Mouse (Mus musculus) layer of hippocampus, postnatal 25 days (tissue): ENCODE data around the gene Crygc. TPM values are rescaled to one million over a fixed set of nuclear protein-coding genes. Genes with fewer than 3 reads are reported as not detected.
"Not testable (repeated sequence)": the region's sequence is repeated elsewhere in the genome, so short reads cannot be mapped to it uniquely, and the experiment has no call there.

ENCODE experiments used
- DNase-seq, 2 experiments: peaks; one replicate each; pipeline ENCODE4 v3.0.0; 2022; ENCODE audit warnings: mixed read lengths in 2 of 2, low spot score in 1 of 2; ENCODE audit errors: extremely low spot score in 1 of 2
- total RNA-seq, 2 experiments: library from RNA; stranded (reverse); gene quantifications; 2 replicates each; pipeline ENCODE4 v1.2.3; 2021

The Crygc gene
- total RNA-seq, 2 experiments from 2014 or later = not detected

GRCm38 (mm10) chr1:65064201-65064600 lies 9.3 kb downstream of the Crygc start:
- DNase-seq = no peak

GRCm38 (mm10) chr1:65063352-65063751 lies 10.1 kb downstream of the Crygc start, which contains the start of gene Crygd:
Crygd (minus strand) TSS chr1:65063452.
- no peak for DNase-seq

- no peak for DNase-seq
Observed at GRCm38 (mm10) chr1:65052140-65052539, 21.3 kb downstream of the Crygc start.

DNA sequence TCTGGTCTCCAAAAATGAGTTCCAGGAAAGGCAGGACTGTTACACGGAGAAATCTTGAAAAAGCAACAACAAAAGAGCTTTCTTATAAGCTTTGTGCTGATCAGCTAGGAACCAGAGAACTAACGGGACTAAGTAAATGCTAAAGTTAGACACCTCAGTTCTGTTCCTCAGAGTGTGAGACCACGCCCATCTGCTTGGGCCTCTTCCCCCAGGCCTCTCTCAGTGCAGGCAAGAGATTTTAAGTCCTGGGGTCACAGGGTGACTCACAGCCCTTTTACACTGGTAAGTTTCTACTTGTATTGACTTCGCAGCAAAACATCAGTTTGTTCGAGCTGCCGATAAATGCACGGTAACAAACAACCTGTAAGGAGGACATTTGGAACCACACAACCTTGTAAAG lies 21.8 kb downstream of the Crygc start:
- no peak for DNase-seq

- DNase-seq = not testable (repeated sequence)
Observed at GRCm38 (mm10) chr1:65050952-65051351, 22.5 kb downstream of the Crygc start, which contains the start of gene Cryge. Cryge (minus strand) TSS chr1:65051149.

GRCm38 (mm10) chr1:65048781-65049180 lies 24.7 kb downstream of the Crygc start:
- DNase-seq = peak in 1 of 2 experiments; percentile 25

DNA sequence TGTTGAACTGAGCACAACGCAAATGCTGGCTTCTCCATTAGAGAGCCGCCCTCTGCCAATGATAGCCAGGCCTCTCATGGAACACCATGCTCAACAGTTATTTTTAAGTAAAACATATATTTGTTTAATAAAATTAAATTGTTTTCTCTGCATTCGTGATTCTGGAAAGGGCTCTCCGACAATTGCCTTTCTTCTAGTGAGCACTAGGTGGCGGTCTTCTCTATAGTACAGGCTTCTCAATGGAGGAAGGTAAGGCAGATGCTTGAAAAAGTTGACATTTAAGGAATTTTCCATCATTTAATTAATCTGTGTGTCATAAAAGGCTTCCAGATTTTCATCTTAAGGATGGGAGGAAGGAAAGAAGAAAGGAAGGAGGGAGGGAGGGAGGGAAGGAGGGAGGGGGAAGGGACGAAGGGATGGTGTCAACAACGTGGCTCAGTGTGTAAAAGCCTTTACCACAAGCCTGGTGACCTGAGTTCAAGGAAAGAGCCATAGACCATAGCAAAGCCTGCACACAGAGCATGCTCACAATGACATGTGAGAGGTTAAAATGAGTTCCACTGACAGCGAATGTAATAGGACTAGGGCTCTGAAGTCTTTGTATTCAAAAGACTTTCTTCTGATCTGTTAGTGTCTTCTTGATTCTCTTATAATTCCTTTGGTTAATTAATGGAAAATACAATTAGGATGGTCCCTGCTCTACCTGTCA lies 26.9 kb downstream of the Crygc start:
- peak in 1 of 2 experiments; percentile 20 for DNase-seq

DNA sequence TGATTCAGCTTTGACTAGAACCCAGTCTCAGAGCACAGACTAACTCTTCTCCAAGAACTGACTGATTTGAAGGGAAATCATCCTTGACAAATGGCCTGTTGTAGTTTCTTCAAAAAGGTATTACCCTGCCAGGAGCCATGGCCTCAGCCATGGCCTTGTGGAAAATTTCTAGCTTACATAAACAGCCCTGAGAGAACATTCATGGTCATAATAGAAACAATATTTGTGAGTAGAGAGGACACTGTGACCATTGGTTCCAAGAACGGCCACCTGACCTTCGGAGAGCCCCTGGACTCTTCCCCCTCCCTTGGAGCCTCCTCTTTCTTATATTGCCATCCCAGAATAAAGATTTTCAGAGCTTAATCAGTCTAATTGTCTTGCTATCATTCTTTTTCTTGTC lies 30.1 kb downstream of the Crygc start:
- DNase-seq = no peak

- DNase-seq = no peak
Observed at GRCm38 (mm10) chr1:65041837-65042236, 31.7 kb downstream of the Crygc start.

- DNase-seq = no peak
Observed at GRCm38 (mm10) chr1:65040806-65041205, 32.7 kb downstream of the Crygc start.

DNA sequence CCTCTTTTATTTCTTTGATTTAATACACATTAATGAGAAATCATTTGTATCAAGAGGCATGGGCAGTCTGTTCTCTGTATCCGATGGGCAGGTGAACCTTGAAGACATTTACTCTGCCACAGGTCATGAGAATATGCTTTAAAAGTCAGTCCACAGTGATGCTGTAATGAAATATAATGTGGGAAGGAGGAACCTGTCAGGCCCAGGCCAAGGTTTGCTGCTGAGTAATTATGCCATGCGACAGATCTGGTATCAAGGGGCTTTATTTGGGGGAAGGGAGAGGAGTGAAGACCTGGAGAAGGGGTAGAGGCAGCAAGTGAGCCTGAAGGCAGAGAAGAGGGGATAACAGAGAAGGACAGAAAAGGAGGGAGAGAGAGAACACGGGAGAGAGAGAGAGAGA lies 33.8 kb downstream of the Crygc start:
- DNase-seq = no peak

- DNase-seq = no peak
Observed at GRCm38 (mm10) chr1:65037542-65037941, 35.9 kb downstream of the Crygc start.

DNA sequence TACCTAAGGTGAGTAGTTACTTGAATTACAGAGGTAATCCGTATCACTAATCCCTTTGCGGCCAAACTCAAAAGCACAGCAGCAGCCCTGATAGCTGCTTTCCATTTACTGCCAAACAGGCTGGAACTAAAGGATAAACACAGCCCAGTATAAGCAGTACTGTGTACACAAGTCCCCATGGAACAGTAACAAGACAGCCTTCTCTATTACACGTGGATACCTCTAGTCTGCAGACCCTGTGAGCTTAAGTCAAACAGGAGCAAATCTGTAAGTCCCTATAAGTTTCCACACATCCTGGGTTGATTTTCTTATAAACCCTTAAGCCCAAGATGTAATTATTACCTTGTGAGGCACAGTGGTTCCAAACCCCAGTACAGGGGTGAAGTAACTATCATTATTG lies 38.0 kb downstream of the Crygc start:
- DNase-seq = no peak

DNA sequence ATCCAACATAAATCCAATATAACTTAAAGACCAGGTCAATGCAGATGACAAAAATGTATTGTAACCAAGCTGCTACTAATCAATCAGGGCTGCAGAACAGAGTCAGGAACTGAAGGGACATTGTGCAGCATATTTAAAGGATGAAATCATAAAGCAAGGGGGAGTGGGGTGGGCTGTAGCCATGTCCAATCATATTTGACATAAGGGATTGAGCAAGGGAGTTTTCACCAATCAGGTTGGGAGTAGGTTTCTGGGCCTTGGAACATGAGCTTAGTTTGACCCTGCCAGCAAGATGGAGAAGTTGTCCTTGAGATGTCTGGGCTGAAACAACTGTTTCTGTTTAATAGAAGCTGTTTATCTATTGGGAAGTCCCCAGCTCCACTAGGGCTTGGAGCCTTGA lies 40.8 kb downstream of the Crygc start, which contains the start of gene Akr1cl:
TSS of gene Akr1cl (minus strand) at position 119 of the 400 bp plus-strand sequence.
- no peak for DNase-seq

DNA sequence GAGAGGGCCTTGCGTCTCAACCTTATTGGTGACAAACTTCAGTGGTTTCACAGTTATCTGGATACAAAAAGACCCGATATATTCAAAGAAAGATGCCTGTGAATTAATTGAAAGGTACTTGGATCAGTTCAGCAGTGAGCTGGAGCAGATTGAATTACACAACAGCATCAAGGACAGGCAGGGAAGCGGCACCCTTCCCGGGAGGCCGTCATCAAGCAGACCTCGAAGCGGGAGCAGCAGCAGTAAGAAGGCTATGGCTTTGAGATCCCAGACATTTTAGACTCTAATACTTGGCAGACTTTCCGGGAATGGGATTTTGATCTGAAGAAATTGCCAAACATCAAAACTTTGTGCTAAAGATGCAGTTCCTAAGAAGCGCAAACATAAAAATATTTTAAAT lies 45.3 kb downstream of the Crygc start:
- no peak for DNase-seq

Other genes with a start within 250 kb of the Crygc start
- gene Plekhm3, start 116.9 kb downstream of the Crygc start, total RNA-seq = 10 to 100 TPM; 24.7 to 34.1 TPM
- gene Akr1cl, start 40.9 kb downstream of the Crygc start, total RNA-seq = not detected
- not detected for gene Cryge, start 22.5 kb downstream of the Crygc start, total RNA-seq
- gene Crygd, start 10.2 kb downstream of the Crygc start, total RNA-seq = not detected
- not detected for gene Crygb, start 8.6 kb upstream of the Crygc start, total RNA-seq
- gene Cryga, start 29.7 kb upstream of the Crygc start, total RNA-seq = under 1 TPM in 1 of 2 experiments, not detected in 1; 0.47 TPM
- 1 to 10 TPM in 1 of 2 experiments, not detected in 1; 1.3 TPM for gene Gm28845, start 45.9 kb upstream of the Crygc start, total RNA-seq
- 1 to 10 TPM; 10.0 TPM for gene D630023F18Rik, start 49.5 kb upstream of the Crygc start, total RNA-seq
- gene Idh1, start 112.8 kb upstream of the Crygc start, total RNA-seq = 10 to 100 TPM; 52.2 to 57.4 TPM
- gene Pikfyve, start 113.0 kb upstream of the Crygc start, total RNA-seq = 10 to 100 TPM; 38.9 to 42.3 TPM
- gene Pth2r, start 208.4 kb upstream of the Crygc start, total RNA-seq = under 1 TPM; 0.32 to 0.45 TPM